9 mouse cellular contexts compared by ENCODE assay signal in the genomic region with DNA sequence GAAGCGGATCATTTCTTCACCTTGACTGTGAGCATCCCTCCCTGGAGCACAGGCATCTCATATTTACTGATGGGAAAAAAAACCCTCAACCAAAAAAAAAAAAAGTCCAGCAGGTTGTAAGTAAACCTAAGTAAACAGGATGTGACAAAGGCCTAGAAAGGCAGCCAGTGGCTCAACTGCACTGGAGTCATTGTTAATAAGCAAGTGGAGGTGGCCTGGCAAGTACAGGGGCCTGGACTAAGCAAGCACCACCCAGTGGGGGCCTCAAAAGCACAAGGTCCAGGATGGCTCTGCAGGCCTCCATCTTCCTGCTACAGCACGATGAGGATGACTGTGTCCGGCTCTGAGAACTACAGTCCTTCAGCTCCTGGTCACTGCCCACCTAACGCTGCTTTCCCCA.
DNase-seq lines count a peak whose midpoint lies in the region; ATAC-seq and TF ChIP-seq lines count a peak whose summit lies in the region.
"Had no signal": no experiment of that assay in that cellular context is flagged by ENCODE, and none has a peak within 500 bp of the region (broad histone marks: within the 10 kb centered on the region; RNA-seq: fewer than 3 reads in every experiment).

No protein-coding gene starts in this region.

- TF ChIP-seq CTCF in heart, adult 2 months (IDR thresholded peaks at IDR 0.05) = no peak

- no peak overlapping the region for H3K9ac ChIP-seq in heart, adult 2 months (ENCODE audit: low read depth, low read length)
- H3K9ac ChIP-seq in intestine, embryonic 15.5 days = no peak overlapping the region
- H3K9ac ChIP-seq: heart, embryonic 15.5 days had no signal

- no peak for TF ChIP-seq POLR2A in heart, adult 2 months (IDR thresholded peaks at IDR 0.05; ENCODE audit: insufficient read depth, low read depth, low read length)

- intact Hi-C loops in heart, adult 2 months (cut with DNase I) = no loop called here

- H3K9me3 ChIP-seq in megakaryocyte, embryonic 14.5 days = no peaks in the 10 kb centered on the region
- no peaks in the 10 kb centered on the region for H3K9me3 ChIP-seq in intestine, embryonic 15.5 days
- H3K9me3 ChIP-seq: heart, embryonic 15.5 days had no signal

- WGBS in heart, adult 2 months = 70% methylated on average over 4 of the region's 4 CpGs
- 63% methylated on average over 4 of the region's 4 CpGs for WGBS in intestine, embryonic 15.5 days

- no peak overlapping the region for H3K4me2 ChIP-seq in intestine, embryonic 15.5 days (replicated peaks)
- H3K4me2 ChIP-seq: heart, embryonic 15.5 days had no signal

- no peaks in the 10 kb centered on the region; the same call in 1 of the 2 replicates for H3K36me3 ChIP-seq in heart, adult 2 months (ENCODE audit: control insufficient read depth, insufficient read depth, low read length)
- H3K36me3 ChIP-seq in megakaryocyte, embryonic 14.5 days (replicated peaks; ENCODE audit: low read length) = peaks cover 57% of the 10 kb centered on the region
- H3K36me3 ChIP-seq in intestine, embryonic 15.5 days = no peaks in the 10 kb centered on the region
- H3K36me3 ChIP-seq: heart, embryonic 15.5 days had no signal

- peak overlapping the region; percentile 27; the same call in 1 of the 2 replicates for H3K27ac ChIP-seq in heart, adult 2 months
- H3K27ac ChIP-seq in intestine, embryonic 15.5 days = peak overlapping the region; percentile 30; the same call in 1 of the 2 replicates
- H3K27ac ChIP-seq: heart, embryonic 15.5 days had no signal

- no peak for TF ChIP-seq EP300 in heart, adult 2 months (IDR thresholded peaks at IDR 0.05; ENCODE audit: insufficient read depth, low read depth, low read length)

- peaks cover 6% of the 10 kb centered on the region for H3K79me2 ChIP-seq in heart, adult 2 months (replicated peaks; ENCODE audit: control insufficient read depth, insufficient read depth, low read length)

- peaks cover 10% of the 10 kb centered on the region for H3K4me1 ChIP-seq in heart, adult 2 months (ENCODE audit: control insufficient read depth, insufficient read depth, low read length)
- H3K4me1 ChIP-seq in megakaryocyte, embryonic 14.5 days = peaks cover 82% of the 10 kb centered on the region
- peaks cover 28% of the 10 kb centered on the region for H3K4me1 ChIP-seq in intestine, embryonic 15.5 days (replicated peaks)

- H3K27me3 ChIP-seq in heart, adult 2 months (ENCODE audit: control insufficient read depth, insufficient read depth, low read length) = no peaks in the 10 kb centered on the region
- H3K27me3 ChIP-seq in megakaryocyte, embryonic 14.5 days (replicated peaks) = no peaks in the 10 kb centered on the region
- H3K27me3 ChIP-seq in intestine, embryonic 15.5 days (replicated peaks) = no peaks in the 10 kb centered on the region
- H3K27me3 ChIP-seq: heart, embryonic 15.5 days had no signal

- DNase-seq in heart, adult 2 months = peak in 1 of 2 experiments; percentile 23
- DNase-seq in heart, adult 11 months = no peak
- peak; percentile 53 for DNase-seq in yolk sac, embryonic 10.5 days (ENCODE audit: low spot score)
- DNase-seq in layer of hippocampus, adult 9-11 months = no peak

- no peak for ATAC-seq in megakaryocyte, adult 5-6 weeks (ENCODE audit: poor library complexity, severe bottlenecking)
- ATAC-seq in intestine, embryonic 15.5 days = peak; percentile 45
- ATAC-seq in granulocyte monocyte progenitor cell, adult 5-6 weeks (replicated peaks; ENCODE audit: poor library complexity, severe bottlenecking) = no peak

- H3K4me3 ChIP-seq in heart, adult 2 months = no peak overlapping the region
- peak overlapping the region; percentile 14 for H3K4me3 ChIP-seq in megakaryocyte, embryonic 14.5 days (replicated peaks)
- no peak overlapping the region for H3K4me3 ChIP-seq in intestine, embryonic 15.5 days (replicated peaks)
- H3K4me3 ChIP-seq: heart, embryonic 15.5 days had no signal
